Mouse (Mus musculus) midbrain, embryonic 16.5 days (tissue): ENCODE measurements around the gene Heatr6. TPM values are rescaled to one million over a fixed set of nuclear protein-coding genes. Genes with fewer than 3 reads are reported as not detected.

Source experiments
- ATAC-seq: fragments of 200-750 bp; cut with Nextera tagmentation; 2 replicates; pipeline ENCODE4 v1.8.0; 2017; ENCODE audit warnings: moderate TSS enrichment
- H3K27ac ChIP-seq: fragments of 300-500 bp; sonication (generic); 2 replicates; pipeline ENCODE4 v1.5.1; 2014; ENCODE audit warnings: mild to moderate bottlenecking, low read length, mixed read lengths
- H3K27me3 ChIP-seq: fragments of 300-500 bp; sonication (generic); 2 replicates; pipeline ENCODE4 v1.6.1; 2014; ENCODE audit warnings: low read depth, low read length, mixed read lengths; ENCODE audit not compliant: control insufficient read depth, insufficient read depth
- H3K36me3 ChIP-seq: fragments of 300-500 bp; sonication (generic); 2 replicates; pipeline ENCODE4 v1.6.1; 2014; ENCODE audit warnings: mild to moderate bottlenecking, low read length, moderate library complexity, mixed read lengths; ENCODE audit not compliant: control insufficient read depth, insufficient read depth
- H3K4me1 ChIP-seq: fragments of 300-500 bp; sonication (generic); 2 replicates; pipeline ENCODE4 v1.6.1; 2014; ENCODE audit warnings: mild to moderate bottlenecking, low read length, mixed read lengths; ENCODE audit not compliant: control insufficient read depth, insufficient read depth
- H3K4me2 ChIP-seq: fragments of 300-500 bp; sonication (generic); 2 replicates; pipeline ENCODE4 v1.6.1; 2014; ENCODE audit warnings: mild to moderate bottlenecking, low read length, mixed read lengths
- H3K4me3 ChIP-seq: fragments of 300-500 bp; sonication (generic); 2 replicates; pipeline ENCODE4 v1.5.1; 2014; ENCODE audit warnings: low read depth, mild to moderate bottlenecking, low read length, moderate library complexity, mixed read lengths
- H3K9ac ChIP-seq: fragments of 300-500 bp; sonication (generic); 2 replicates; pipeline ENCODE4 v1.6.1; 2014; ENCODE audit warnings: low read depth, low read length, mixed read lengths
- H3K9me3 ChIP-seq: fragments of 300-500 bp; sonication (generic); replicated peaks from 2 replicates; pipeline ENCODE4 v1.6.1; 2014; ENCODE audit warnings: mild to moderate bottlenecking, low read length, mixed read lengths; ENCODE audit not compliant: control insufficient read depth, poor library complexity, severe bottlenecking
- WGBS: fragments of 180-500 bp; shearing (Covaris S2); extraction: QIAGEN DNeasy Blood & Tissue Kit; methylation state at CpG from one replicate; pipeline ENCODE4 v1.1.7; 2014; 5-methylcytosine and 5-hydroxymethylcytosine counted together
- polyA plus RNA-seq: library from polyadenylated mRNA; unstranded; fragments of >200 nt; fragmentation: Nextera tagmentation; extraction: Ambion mirVana; gene quantifications from 2 replicates; pipeline ENCODE4 v1.2.1, GENCODE M21; 2015

Heatr6 gene
- polyA plus RNA-seq, 1 experiment from 2014 or later = 32.2 TPM

GRCm38 (mm10) chr11:83810441-83810840, 56.9 kb downstream of the Heatr6 start:
- Histone ChIP-seq H3K27ac (no peak overlapping the region), H3K4me1 (no peaks in the 10 kb centered on the region), H3K27me3 (no peaks in the 10 kb centered on the region; the same call in 1 of the 2 replicates), H3K4me3 (no peak overlapping the region), H3K9ac (no peak overlapping the region), H3K9me3 (no peaks in the 10 kb centered on the region), H3K36me3 (no peaks in the 10 kb centered on the region), H3K4me2 (no peak overlapping the region)
- no peak for ATAC-seq
- WGBS = 63% methylated on average over 8 of the region's 8 CpGs

DNA sequence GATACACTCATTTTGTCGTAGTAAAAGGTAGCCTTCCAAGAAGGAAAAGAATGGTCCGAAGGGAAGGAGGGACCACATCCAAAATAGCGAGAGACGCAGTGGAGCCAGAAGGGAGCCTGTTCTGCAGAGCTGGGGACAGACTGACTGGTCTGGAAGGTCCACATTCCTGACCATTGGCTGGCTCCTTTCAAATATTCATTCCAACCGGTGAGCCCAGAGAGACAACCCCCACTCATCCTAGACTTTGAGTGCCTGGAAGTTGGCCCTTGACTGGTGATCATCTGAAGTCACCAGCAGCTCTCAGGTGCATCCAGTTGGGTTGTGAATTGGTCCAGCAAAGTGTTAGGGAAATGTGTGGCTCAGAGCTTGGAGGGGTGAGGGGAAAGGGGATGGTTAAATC, 61.7 kb downstream of the Heatr6 start:
- no peaks in the 10 kb centered on the region for H3K9me3 ChIP-seq
- WGBS = 91% methylated on average over 5 of the region's 5 CpGs
- H3K4me1 ChIP-seq = peaks cover 8% of the 10 kb centered on the region; the same call in 1 of the 2 replicates
- H3K27me3 ChIP-seq = no peaks in the 10 kb centered on the region
- no peak overlapping the region for H3K4me3 ChIP-seq
- H3K27ac ChIP-seq = no peak overlapping the region
- H3K9ac ChIP-seq = no peak overlapping the region
- ATAC-seq = no peak
- H3K36me3 ChIP-seq = no peaks in the 10 kb centered on the region
- H3K4me2 ChIP-seq = no peak overlapping the region

DNA sequence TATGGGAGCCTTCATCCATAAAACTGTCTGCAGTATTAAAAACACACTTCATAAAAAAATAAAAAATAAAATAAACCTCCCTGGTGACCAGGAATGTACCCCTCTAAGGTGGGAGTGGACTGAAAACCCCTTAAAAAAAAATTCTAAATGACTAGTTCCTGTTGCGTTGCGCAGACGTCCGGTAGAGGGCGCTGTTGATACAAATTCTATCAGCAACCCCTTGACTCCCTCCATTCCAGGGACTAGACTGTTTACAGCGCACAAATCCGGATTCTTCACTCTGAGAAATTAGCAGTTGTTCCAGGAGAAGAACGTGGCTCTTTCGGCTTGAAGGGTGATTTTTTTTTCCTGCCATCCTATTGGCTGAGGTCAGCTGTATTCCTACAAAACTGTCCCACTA, 62.1 kb downstream of the Heatr6 start:
- ATAC-seq = no peak
- Histone ChIP-seq H3K36me3 (no peaks in the 10 kb centered on the region), H3K9me3 (no peaks in the 10 kb centered on the region), H3K4me3 (no peak overlapping the region), H3K27me3 (no peaks in the 10 kb centered on the region), H3K9ac (no peak overlapping the region), H3K4me2 (no peak overlapping the region), H3K27ac (no peak overlapping the region), H3K4me1 (peaks cover 8% of the 10 kb centered on the region; the same call in 1 of the 2 replicates)
- WGBS = 10% methylated on average over 9 of the region's 9 CpGs

- H3K4me2 ChIP-seq = no peak overlapping the region
Measured at GRCm38 (mm10) chr11:83817048-83817447, 63.6 kb downstream of the Heatr6 start.

GRCm38 (mm10) chr11:83817994-83818393, 64.5 kb downstream of the Heatr6 start:
- no peaks in the 10 kb centered on the region for H3K27me3 ChIP-seq
- 85% methylated on average over 4 of the region's 4 CpGs for WGBS
- no peak overlapping the region for H3K9ac ChIP-seq
- H3K9me3 ChIP-seq = no peaks in the 10 kb centered on the region
- no peak for ATAC-seq
- H3K4me2 ChIP-seq = no peak overlapping the region
- H3K4me1 ChIP-seq = peaks cover 8% of the 10 kb centered on the region; the same call in 1 of the 2 replicates
- no peaks in the 10 kb centered on the region for H3K36me3 ChIP-seq
- H3K4me3 ChIP-seq = no peak overlapping the region
- no peak overlapping the region for H3K27ac ChIP-seq

More at GRCm38 (mm10) chr11:83817048-83817447, 63.6 kb downstream of the Heatr6 start:
- WGBS = 58% methylated on average over 6 of the region's 6 CpGs
- Histone ChIP-seq H3K27ac (no peak overlapping the region), H3K9me3 (no peaks in the 10 kb centered on the region), H3K9ac (no peak overlapping the region), H3K36me3 (no peaks in the 10 kb centered on the region), H3K27me3 (no peaks in the 10 kb centered on the region), H3K4me1 (peaks cover 8% of the 10 kb centered on the region; the same call in 1 of the 2 replicates), H3K4me3 (no peak overlapping the region)
- no peak for ATAC-seq

DNA sequence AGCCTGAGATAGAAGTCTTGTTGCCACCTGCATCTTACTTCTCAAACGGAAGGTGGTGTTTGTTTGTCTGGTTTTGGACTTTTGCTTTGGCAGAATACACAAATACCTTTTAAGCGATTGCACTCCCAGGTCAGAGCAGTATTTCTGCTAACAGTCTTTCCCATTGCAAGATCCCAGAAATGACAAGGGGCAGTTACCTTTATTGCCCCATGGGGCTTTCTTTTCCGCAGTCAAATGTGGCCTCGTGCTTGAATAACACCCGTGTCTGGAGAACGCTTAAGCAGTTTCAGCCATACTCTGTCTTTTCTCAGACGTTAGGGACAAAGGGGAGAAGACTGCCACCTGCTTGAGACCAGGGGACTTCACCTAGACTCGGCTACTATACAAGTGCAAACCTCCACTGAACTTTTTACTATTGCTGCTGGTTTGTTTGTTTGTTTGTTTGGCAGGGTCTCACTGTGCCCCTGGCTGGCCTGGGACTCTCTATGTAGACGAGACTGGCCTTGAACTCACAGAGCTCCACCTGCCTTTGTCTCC, 65.2 kb downstream of the Heatr6 start:
- peaks cover 8% of the 10 kb centered on the region; the same call in 1 of the 2 replicates for H3K4me1 ChIP-seq
- 65% methylated on average over 9 of the region's 9 CpGs for WGBS
- no peaks in the 10 kb centered on the region for H3K27me3 ChIP-seq
- H3K36me3 ChIP-seq = no peaks in the 10 kb centered on the region
- H3K9ac ChIP-seq = no peak overlapping the region
- H3K4me3 ChIP-seq = no peak overlapping the region
- H3K4me2 ChIP-seq = no peak overlapping the region
- ATAC-seq = no peak
- no peaks in the 10 kb centered on the region for H3K9me3 ChIP-seq
- no peak overlapping the region for H3K27ac ChIP-seq

- no peaks in the 10 kb centered on the region for H3K36me3 ChIP-seq
- peaks cover 8% of the 10 kb centered on the region; the same call in 1 of the 2 replicates for H3K4me1 ChIP-seq
- 62% methylated on average over 10 of the region's 10 CpGs for WGBS
- no peak overlapping the region for H3K4me2 ChIP-seq
- H3K9me3 ChIP-seq = no peaks in the 10 kb centered on the region
- no peak for ATAC-seq
- no peaks in the 10 kb centered on the region for H3K27me3 ChIP-seq
- H3K4me3 ChIP-seq = no peak overlapping the region
- no peak overlapping the region for H3K9ac ChIP-seq
- no peak overlapping the region for H3K27ac ChIP-seq
Measured at GRCm38 (mm10) chr11:83819806-83820483, 66.4 kb downstream of the Heatr6 start.

DNA sequence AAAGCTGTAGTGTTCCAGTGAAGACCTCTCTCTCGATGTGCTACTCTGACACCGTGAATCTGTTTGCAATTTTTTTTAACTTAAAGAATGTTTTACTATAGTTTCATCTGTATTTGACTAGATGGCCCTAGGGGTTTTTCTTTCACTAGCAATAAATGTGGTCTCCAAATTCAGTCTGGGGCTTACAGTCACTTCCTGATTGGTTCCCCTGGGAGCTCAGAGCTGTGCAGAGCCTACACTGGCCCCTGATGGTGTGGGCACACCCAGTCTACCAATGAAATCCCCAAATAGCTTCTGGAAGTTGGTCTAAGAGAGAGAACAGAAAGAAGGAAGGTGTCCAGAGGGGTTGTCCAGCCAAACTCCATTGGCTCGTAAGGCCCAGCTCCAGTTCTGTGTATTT, 72.6 kb downstream of the Heatr6 start:
- no peak overlapping the region for H3K4me3 ChIP-seq
- H3K27me3 ChIP-seq = no peaks in the 10 kb centered on the region
- H3K9ac ChIP-seq = no peak overlapping the region
- ATAC-seq = no peak
- H3K4me1 ChIP-seq = no peaks in the 10 kb centered on the region
- 89% methylated on average over 3 of the region's 3 CpGs for WGBS
- H3K4me2 ChIP-seq = no peak overlapping the region
- H3K36me3 ChIP-seq = no peaks in the 10 kb centered on the region
- H3K9me3 ChIP-seq = no peaks in the 10 kb centered on the region
- no peak overlapping the region for H3K27ac ChIP-seq

DNA sequence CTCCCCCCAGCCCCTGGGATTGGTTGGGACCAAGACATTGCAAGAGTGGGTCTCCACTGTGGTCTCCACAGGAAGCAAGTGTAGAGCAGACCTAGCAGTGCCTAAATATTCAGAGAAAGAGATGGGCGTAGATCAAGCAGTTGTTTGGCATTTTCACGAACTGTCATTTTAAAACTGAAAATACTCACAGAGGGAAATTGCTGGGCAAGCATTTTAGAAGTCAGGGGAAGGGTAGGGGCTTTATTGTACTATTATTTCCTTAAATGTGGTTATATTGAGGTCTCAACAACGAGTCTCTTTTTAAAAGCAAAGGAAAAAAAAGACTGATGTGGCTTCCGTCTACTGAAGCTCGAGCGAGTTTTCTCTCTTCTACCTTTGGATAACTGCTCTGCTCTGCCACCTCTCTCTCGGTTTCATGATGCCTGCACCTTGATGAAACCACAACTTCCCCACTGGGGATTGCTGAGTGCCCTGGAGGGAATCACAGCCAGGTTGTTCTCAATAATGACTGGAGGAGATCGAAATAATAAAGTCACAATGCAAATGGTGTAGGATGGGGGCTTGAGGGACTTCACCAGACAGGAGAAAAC, 75.2 kb downstream of the Heatr6 start:
- Histone ChIP-seq H3K27me3 (no peaks in the 10 kb centered on the region), H3K9ac (no peak overlapping the region), H3K9me3 (no peaks in the 10 kb centered on the region), H3K4me3 (no peak overlapping the region), H3K27ac (no peak overlapping the region), H3K4me2 (no peak overlapping the region), H3K36me3 (no peaks in the 10 kb centered on the region), H3K4me1 (no peaks in the 10 kb centered on the region)
- no peak for ATAC-seq
- WGBS = 83% methylated on average over 8 of the region's 8 CpGs
